Mouse (Mus musculus) midbrain, embryonic 10.5 days (tissue): ENCODE data around the gene Rab21. TPM values are rescaled to one million over a fixed set of nuclear protein-coding genes. Genes with fewer than 3 reads are reported as not detected.
"Not testable (repeated sequence)": the region's sequence is repeated elsewhere in the genome, so short reads cannot be mapped to it uniquely, and the experiment has no call there.

Experiments used
- DNase-seq: peaks from one replicate; pipeline ENCODE4 v3.0.0-alpha.2; 2017; ENCODE audit warnings: low spot score
- H3K27ac ChIP-seq: fragments of 300-500 bp; sonication (generic); replicated peaks from 2 replicates; pipeline ENCODE4 v1.5.1; 2016; ENCODE audit warnings: mild to moderate bottlenecking
- H3K27me3 ChIP-seq: fragments of 300-500 bp; sonication (generic); 2 replicates; pipeline ENCODE4 v1.6.1; 2016; ENCODE audit warnings: low read depth, mild to moderate bottlenecking; ENCODE audit not compliant: poor library complexity, severe bottlenecking
- H3K36me3 ChIP-seq: fragments of 300-500 bp; sonication (generic); 2 replicates; pipeline ENCODE4 v1.6.1; 2016; ENCODE audit warnings: mild to moderate bottlenecking, moderate library complexity
- H3K4me1 ChIP-seq: fragments of 300-500 bp; sonication (generic); 2 replicates; pipeline ENCODE4 v1.6.1; 2016
- H3K4me3 ChIP-seq: fragments of 300-500 bp; sonication (generic); 2 replicates; pipeline ENCODE4 v1.5.1; 2016; ENCODE audit warnings: mild to moderate bottlenecking, moderate library complexity
- H3K9me3 ChIP-seq: fragments of 300-500 bp; sonication (generic); replicated peaks from 2 replicates; pipeline ENCODE4 v1.6.1; 2016; ENCODE audit warnings: mild to moderate bottlenecking
- WGBS: fragments of 180-500 bp; shearing (Covaris S2); methylation state at CpG from one replicate; pipeline ENCODE4 v1.1.7; 2016; 5-methylcytosine and 5-hydroxymethylcytosine counted together
- polyA plus RNA-seq: library from polyadenylated mRNA; unstranded; fragments of >200 nt; fragmentation: Nextera tagmentation; extraction: Ambion mirVana; gene quantifications from 2 replicates; pipeline ENCODE4 v1.2.1, GENCODE M21; 2016

The Rab21 gene
- polyA plus RNA-seq, 1 experiment from 2014 or later = 3.1 TPM

DNA sequence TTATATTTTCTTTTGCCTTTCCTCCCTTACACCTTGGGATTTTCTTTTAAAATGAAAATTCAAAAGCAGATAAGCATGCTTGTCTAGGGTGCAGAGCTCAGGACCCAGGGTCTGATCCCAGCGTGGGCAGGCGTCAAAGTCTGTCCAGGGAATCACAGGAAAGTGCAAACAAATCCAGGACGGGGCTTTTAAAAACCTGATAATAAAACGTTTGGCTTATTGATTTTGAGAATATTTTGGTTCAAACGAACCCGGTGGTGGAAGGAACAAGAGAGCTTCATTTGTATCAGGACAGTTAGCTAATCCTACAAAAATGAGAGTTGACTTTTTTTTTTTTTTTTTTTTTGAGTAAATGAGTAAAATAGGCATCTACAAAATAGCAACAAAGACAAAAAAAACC lies 32.7 kb upstream of the Rab21 start:
- Histone ChIP-seq H3K4me3 (no peak overlapping the region), H3K36me3 (peaks cover 25% of the 10 kb centered on the region), H3K27me3 (no peaks in the 10 kb centered on the region), H3K4me1 (no peaks in the 10 kb centered on the region), H3K27ac (no peak overlapping the region), H3K9me3 (no peaks in the 10 kb centered on the region)
- DNase-seq = no peak
- WGBS = 89% methylated on average over 6 of the region's 6 CpGs

GRCm38 (mm10) chr10:115346444-115346843 lies 31.1 kb upstream of the Rab21 start:
- Histone ChIP-seq H3K4me1 (no peaks in the 10 kb centered on the region), H3K36me3 (peaks cover 42% of the 10 kb centered on the region), H3K27ac (no peak overlapping the region), H3K27me3 (no peaks in the 10 kb centered on the region), H3K4me3 (no peak overlapping the region), H3K9me3 (no peaks in the 10 kb centered on the region)
- no peak for DNase-seq

- H3K27ac ChIP-seq = no peak overlapping the region
- no peak overlapping the region for H3K4me3 ChIP-seq
- DNase-seq = no peak
- H3K27me3 ChIP-seq = no peaks in the 10 kb centered on the region
- H3K36me3 ChIP-seq = peaks cover 59% of the 10 kb centered on the region
- no peaks in the 10 kb centered on the region for H3K4me1 ChIP-seq
- WGBS = 84% methylated on average over 4 of the region's 4 CpGs
- no peaks in the 10 kb centered on the region for H3K9me3 ChIP-seq
Observed at GRCm38 (mm10) chr10:115342771-115343425, 27.5 kb upstream of the Rab21 start.

- 95% methylated on average over 7 of the region's 7 CpGs for WGBS
- Histone ChIP-seq H3K36me3 (peaks cover 39% of the 10 kb centered on the region), H3K9me3 (no peaks in the 10 kb centered on the region), H3K27me3 (no peaks in the 10 kb centered on the region), H3K4me1 (no peaks in the 10 kb centered on the region), H3K4me3 (no peak overlapping the region), H3K27ac (no peak overlapping the region)
- DNase-seq = no peak
Observed at GRCm38 (mm10) chr10:115339820-115340328, 24.5 kb upstream of the Rab21 start.

- H3K36me3 ChIP-seq = peaks cover 22% of the 10 kb centered on the region
- no peak overlapping the region for H3K27ac ChIP-seq
- no peaks in the 10 kb centered on the region for H3K4me1 ChIP-seq
- H3K9me3 ChIP-seq = no peaks in the 10 kb centered on the region
- no peak for DNase-seq
- WGBS = 83% methylated on average over 4 of the region's 4 CpGs
- H3K4me3 ChIP-seq = no peak overlapping the region
- no peaks in the 10 kb centered on the region for H3K27me3 ChIP-seq
Observed at GRCm38 (mm10) chr10:115336901-115337300, 21.5 kb upstream of the Rab21 start.

DNA sequence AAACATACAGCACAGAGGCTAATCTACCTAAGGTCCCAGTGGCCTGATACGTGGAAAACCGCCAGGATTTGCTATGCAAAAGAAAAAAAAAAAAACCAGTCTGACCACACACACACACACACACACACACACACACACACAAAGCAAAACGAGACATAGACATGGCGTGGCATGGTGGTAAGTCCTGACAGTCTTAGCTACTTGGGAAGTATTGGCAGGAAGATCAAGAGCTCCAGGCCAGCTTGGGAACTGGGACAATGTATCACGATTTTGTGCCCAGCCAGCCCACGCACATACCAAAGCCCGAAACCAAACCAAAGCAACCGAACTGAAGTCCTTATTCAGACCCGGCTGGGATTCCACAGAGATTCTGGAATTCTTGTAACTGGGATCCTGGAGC lies 18.1 kb upstream of the Rab21 start:
- DNase-seq = no peak
- 84% methylated on average over 9 of the region's 9 CpGs for WGBS
- no peaks in the 10 kb centered on the region for H3K9me3 ChIP-seq
- H3K27ac ChIP-seq = no peak overlapping the region
- H3K27me3 ChIP-seq = no peaks in the 10 kb centered on the region
- no peaks in the 10 kb centered on the region for H3K4me1 ChIP-seq
- H3K36me3 ChIP-seq = no peaks in the 10 kb centered on the region
- no peak overlapping the region for H3K4me3 ChIP-seq

DNA sequence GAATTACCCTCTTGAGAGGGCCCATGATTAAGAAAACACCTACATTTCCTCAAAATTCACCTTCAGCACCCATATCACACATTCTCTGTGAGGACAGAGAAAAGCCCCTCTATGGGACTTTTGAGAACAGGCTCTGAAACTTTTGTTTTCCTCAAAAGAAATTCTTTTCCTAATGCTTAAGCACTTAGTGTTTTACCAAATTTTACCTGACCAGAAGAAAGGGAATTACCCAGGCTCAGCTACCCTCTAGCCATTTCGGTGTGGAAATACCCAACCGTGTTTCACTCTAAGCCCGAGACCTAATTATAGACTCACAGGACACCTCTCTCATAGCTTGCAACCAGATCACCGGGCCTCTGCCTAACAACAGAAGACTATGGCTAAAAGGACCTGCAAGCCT lies 17.6 kb upstream of the Rab21 start:
- H3K27ac ChIP-seq = no peak overlapping the region
- H3K36me3 ChIP-seq = no peaks in the 10 kb centered on the region
- 89% methylated on average over 4 of the region's 4 CpGs for WGBS
- H3K27me3 ChIP-seq = no peaks in the 10 kb centered on the region
- no peaks in the 10 kb centered on the region for H3K9me3 ChIP-seq
- H3K4me3 ChIP-seq = no peak overlapping the region
- DNase-seq = no peak
- no peaks in the 10 kb centered on the region for H3K4me1 ChIP-seq

GRCm38 (mm10) chr10:115332420-115332952 lies 17.1 kb upstream of the Rab21 start:
- Histone ChIP-seq H3K9me3 (no peaks in the 10 kb centered on the region), H3K4me3 (no peak overlapping the region), H3K27ac (no peak overlapping the region), H3K27me3 (no peaks in the 10 kb centered on the region), H3K36me3 (no peaks in the 10 kb centered on the region), H3K4me1 (no peaks in the 10 kb centered on the region)
- DNase-seq = no peak
- WGBS = 84% methylated on average over 8 of the region's 8 CpGs

- H3K36me3 ChIP-seq = no peaks in the 10 kb centered on the region
- H3K4me1 ChIP-seq = no peaks in the 10 kb centered on the region
- WGBS = 82% methylated on average over 3 of the region's 3 CpGs
- no peaks in the 10 kb centered on the region for H3K9me3 ChIP-seq
- no peak overlapping the region for H3K27ac ChIP-seq
- no peak for DNase-seq
- no peaks in the 10 kb centered on the region for H3K27me3 ChIP-seq
- no peak overlapping the region for H3K4me3 ChIP-seq
Observed at GRCm38 (mm10) chr10:115329010-115329530, 13.7 kb upstream of the Rab21 start.

- no peak overlapping the region for H3K27ac ChIP-seq
- no peak for DNase-seq
- no peaks in the 10 kb centered on the region for H3K36me3 ChIP-seq
- no peak overlapping the region for H3K4me3 ChIP-seq
- no peaks in the 10 kb centered on the region for H3K4me1 ChIP-seq
- 83% methylated on average over 6 of the region's 6 CpGs for WGBS
- no peaks in the 10 kb centered on the region for H3K9me3 ChIP-seq
- no peaks in the 10 kb centered on the region for H3K27me3 ChIP-seq
Observed at GRCm38 (mm10) chr10:115328514-115328913, 13.1 kb upstream of the Rab21 start.

DNA sequence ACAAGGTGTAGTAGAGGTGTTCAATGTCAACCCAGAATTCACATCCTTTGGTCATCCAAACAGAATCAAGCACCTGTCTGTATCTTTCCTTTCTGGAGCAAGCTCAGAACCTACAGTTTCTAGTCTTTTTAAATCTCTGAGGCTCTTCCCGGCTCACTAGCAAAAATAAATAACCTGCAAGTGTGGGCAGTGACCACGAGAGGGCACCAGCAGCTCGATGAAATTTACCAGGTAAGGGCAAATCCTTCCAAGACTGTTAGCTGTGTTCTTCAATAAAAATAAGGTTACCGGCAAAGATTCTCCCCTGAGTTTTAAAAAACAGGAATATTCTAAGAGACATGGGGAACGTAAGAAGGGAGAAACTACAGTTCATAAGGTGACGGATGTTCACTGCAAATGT lies 7.9 kb upstream of the Rab21 start:
- peak; percentile 56 for DNase-seq
- Histone ChIP-seq H3K27me3 (no peaks in the 10 kb centered on the region), H3K27ac (no peak overlapping the region), H3K9me3 (no peaks in the 10 kb centered on the region), H3K4me3 (no peak overlapping the region), H3K4me1 (no peaks in the 10 kb centered on the region), H3K36me3 (no peaks in the 10 kb centered on the region)
- WGBS = 13% methylated on average over 6 of the region's 6 CpGs

GRCm38 (mm10) chr10:115321317-115322035 lies 6.1 kb upstream of the Rab21 start:
- Histone ChIP-seq H3K4me3 (no peak overlapping the region), H3K36me3 (no peaks in the 10 kb centered on the region), H3K27ac (no peak overlapping the region), H3K4me1 (peaks cover 2% of the 10 kb centered on the region), H3K27me3 (no peaks in the 10 kb centered on the region), H3K9me3 (no peaks in the 10 kb centered on the region)
- DNase-seq = no peak
- WGBS = 67% methylated on average over 5 of the region's 5 CpGs

- not testable (repeated sequence) for H3K27me3 ChIP-seq, H3K27ac ChIP-seq, DNase-seq, H3K9me3 ChIP-seq, H3K4me3 ChIP-seq, H3K36me3 ChIP-seq
- WGBS = 75% methylated on average over 3 of the region's 3 CpGs
- H3K4me1 ChIP-seq = peaks cover 20% of the 10 kb centered on the region
Observed at GRCm38 (mm10) chr10:115318388-115318787, 3.0 kb upstream of the Rab21 start.
